Mouse (Mus musculus): ENCODE data around the gene Asphd1. TPM values are rescaled to one million over a fixed set of nuclear protein-coding genes. Genes with fewer than 3 reads are reported as not detected.

Asphd1 gene
- total and polyA plus RNA-seq, 2 experiments from 2014 or later, result 15.9 to 58.1 TPM

GRCm38 (mm10) chr7:126897390-126898101 lies 51.8 kb downstream of the Asphd1 start:
- ATAC-seq, result no peak; the same call in none of the 2 replicates
- Histone ChIP-seq H3K27me3 (ENCODE audit: insufficient read depth, low read length) (no peaks in the 10 kb centered on the region), H3K27ac (peak overlapping the region; percentile 84), H3K9me3 (ENCODE audit: low read length) (no peaks in the 10 kb centered on the region), H3K4me3 (ENCODE audit: low read length) (peak overlapping the region; percentile 48), H3K4me1 (ENCODE audit: insufficient read depth, low read length) (peaks cover 9% of the 10 kb centered on the region; the same call in 1 of the 2 replicates), H3K9ac (replicated peaks; ENCODE audit: low read length) (peak overlapping the region; percentile 69), H3K36me3 (ENCODE audit: insufficient read depth, low read length) (no peaks in the 10 kb centered on the region), H3K4me2 (ENCODE audit: low read depth, low read length) (peak overlapping the region; percentile 71)
- no peak for TF ChIP-seq CTCF (IDR thresholded peaks at IDR 0.05; ENCODE audit: low read depth)
- WGBS, result 22% methylated on average over 15 of the region's 16 CpGs
- peak; percentile 25 for DNase-seq (ENCODE audit: low spot score)

- WGBS, result 91% methylated on average over 5 of the region's 5 CpGs
- Histone ChIP-seq H3K27me3 (ENCODE audit: insufficient read depth, low read length) (no peaks in the 10 kb centered on the region), H3K9me3 (ENCODE audit: low read length) (no peaks in the 10 kb centered on the region), H3K4me2 (ENCODE audit: low read depth, low read length) (peak overlapping the region; percentile 71), H3K27ac (peak overlapping the region; percentile 84; the same call in 1 of the 2 replicates), H3K4me1 (ENCODE audit: insufficient read depth, low read length) (peaks cover 9% of the 10 kb centered on the region; the same call in 1 of the 2 replicates), H3K36me3 (ENCODE audit: insufficient read depth, low read length) (no peaks in the 10 kb centered on the region), H3K4me3 (ENCODE audit: low read length) (no peak overlapping the region), H3K9ac (replicated peaks; ENCODE audit: low read length) (peak overlapping the region; percentile 69; the same call in 1 of the 2 replicates)
- TF ChIP-seq CTCF (IDR thresholded peaks at IDR 0.05; ENCODE audit: low read depth), result no peak
- DNase-seq (ENCODE audit: low spot score), result no peak
- ATAC-seq, result no peak
Observed at GRCm38 (mm10) chr7:126896912-126897311, 52.5 kb downstream of the Asphd1 start.

Other genes starting within 250 kb of the Asphd1 start
- 113 and 150 TPM in 2 replicates for gene Coro1a, start 241.8 kb downstream of the Asphd1 start, total RNA-seq (2014; rRNA removed)
- gene Coro1a, start 241.8 kb downstream of the Asphd1 start, polyA plus RNA-seq (2015; fragmentation: Nextera tagmentation; extraction: Ambion mirVana), result 88.1 and 93.7 TPM in 2 replicates
- 109 and 132 TPM in 2 replicates for gene Mapk3, start 190.0 kb downstream of the Asphd1 start, total RNA-seq (2014; rRNA removed)
- gene Mapk3, start 190.0 kb downstream of the Asphd1 start, polyA plus RNA-seq (2015; fragmentation: Nextera tagmentation; extraction: Ambion mirVana), result 99.9 and 107 TPM in 2 replicates
- 0.43 and 3.4 TPM in 2 replicates for gene Gdpd3, start 183.2 kb downstream of the Asphd1 start, total RNA-seq (2014; rRNA removed)
- 0.92 and 0.99 TPM in 2 replicates for gene Gdpd3, start 183.2 kb downstream of the Asphd1 start, polyA plus RNA-seq (2015; fragmentation: Nextera tagmentation; extraction: Ambion mirVana)
- 163 and 240 TPM in 2 replicates for gene Ypel3, start 172.6 kb downstream of the Asphd1 start, total RNA-seq (2014; rRNA removed)
- 239 and 242 TPM in 2 replicates for gene Ypel3, start 172.6 kb downstream of the Asphd1 start, polyA plus RNA-seq (2015; fragmentation: Nextera tagmentation; extraction: Ambion mirVana)
- gene Tbx6, start 168.1 kb downstream of the Asphd1 start, total RNA-seq (2014; rRNA removed), result 0.16 and 2.1 TPM in 2 replicates
- gene Tbx6, start 168.1 kb downstream of the Asphd1 start, polyA plus RNA-seq (2015; fragmentation: Nextera tagmentation; extraction: Ambion mirVana), result 0.26 and 0.29 TPM in 2 replicates
- gene Ppp4c, start 157.1 kb downstream of the Asphd1 start, total RNA-seq (2014; rRNA removed), result 126 and 199 TPM in 2 replicates
- 142 and 143 TPM in 2 replicates for gene Ppp4c, start 157.1 kb downstream of the Asphd1 start, polyA plus RNA-seq (2015; fragmentation: Nextera tagmentation; extraction: Ambion mirVana)
- 40.1 and 44.8 TPM in 2 replicates for gene Fam57b, start 151.9 kb downstream of the Asphd1 start, total RNA-seq (2014; rRNA removed)
- 40.7 and 44.3 TPM in 2 replicates for gene Fam57b, start 151.9 kb downstream of the Asphd1 start, polyA plus RNA-seq (2015; fragmentation: Nextera tagmentation; extraction: Ambion mirVana)
- gene 4930451I11Rik, start 117.9 kb downstream of the Asphd1 start, total RNA-seq (2014; rRNA removed), result not detected in 2 replicates
- gene 4930451I11Rik, start 117.9 kb downstream of the Asphd1 start, polyA plus RNA-seq (2015; fragmentation: Nextera tagmentation; extraction: Ambion mirVana), result 0.54 TPM in 1 of 2 replicates, not detected in the other
- 40.5 and 57.3 TPM in 2 replicates for gene Doc2a, start 102.2 kb downstream of the Asphd1 start, total RNA-seq (2014; rRNA removed)
- gene Doc2a, start 102.2 kb downstream of the Asphd1 start, polyA plus RNA-seq (2015; fragmentation: Nextera tagmentation; extraction: Ambion mirVana), result 31.3 and 37.6 TPM in 2 replicates
- 4.3 and 9.4 TPM in 2 replicates for gene Hirip3, start 87.6 kb downstream of the Asphd1 start, total RNA-seq (2014; rRNA removed)
- 20.6 and 21.1 TPM in 2 replicates for gene Hirip3, start 87.6 kb downstream of the Asphd1 start, polyA plus RNA-seq (2015; fragmentation: Nextera tagmentation; extraction: Ambion mirVana)
- 61.0 and 66.9 TPM in 2 replicates for gene Ino80e, start 87.2 kb downstream of the Asphd1 start, total RNA-seq (2014; rRNA removed)
- 85.2 and 85.5 TPM in 2 replicates for gene Ino80e, start 87.2 kb downstream of the Asphd1 start, polyA plus RNA-seq (2015; fragmentation: Nextera tagmentation; extraction: Ambion mirVana)
- gene Taok2, start 64.9 kb downstream of the Asphd1 start, total RNA-seq (2014; rRNA removed), result 140 and 143 TPM in 2 replicates
- gene Taok2, start 64.9 kb downstream of the Asphd1 start, polyA plus RNA-seq (2015; fragmentation: Nextera tagmentation; extraction: Ambion mirVana), result 41.0 and 43.7 TPM in 2 replicates
- gene Tmem219, start 26.7 kb downstream of the Asphd1 start, total RNA-seq (2014; rRNA removed), result 45.9 and 47.0 TPM in 2 replicates
- gene Tmem219, start 26.7 kb downstream of the Asphd1 start, polyA plus RNA-seq (2015; fragmentation: Nextera tagmentation; extraction: Ambion mirVana), result 35.1 and 39.1 TPM in 2 replicates
- gene Kctd13, start 20.7 kb downstream of the Asphd1 start, total RNA-seq (2014; rRNA removed), result 113 and 128 TPM in 2 replicates
- 124 and 129 TPM in 2 replicates for gene Kctd13, start 20.7 kb downstream of the Asphd1 start, polyA plus RNA-seq (2015; fragmentation: Nextera tagmentation; extraction: Ambion mirVana)
- gene Sez6l2, start 981 bp upstream of the Asphd1 start, total RNA-seq (2014; rRNA removed), result 253 and 282 TPM in 2 replicates
- gene Sez6l2, start 981 bp upstream of the Asphd1 start, polyA plus RNA-seq (2015; fragmentation: Nextera tagmentation; extraction: Ambion mirVana), result 58.8 and 66.5 TPM in 2 replicates
- gene Cdipt, start 26.3 kb upstream of the Asphd1 start, total RNA-seq (2014; rRNA removed), result 203 and 240 TPM in 2 replicates
- 146 and 150 TPM in 2 replicates for gene Cdipt, start 26.3 kb upstream of the Asphd1 start, polyA plus RNA-seq (2015; fragmentation: Nextera tagmentation; extraction: Ambion mirVana)
- gene Cdiptos, start 26.5 kb upstream of the Asphd1 start, total RNA-seq (2014; rRNA removed), result 0.31 TPM in 1 of 2 replicates, not detected in the other
- 0.95 and 1.4 TPM in 2 replicates for gene Cdiptos, start 26.5 kb upstream of the Asphd1 start, polyA plus RNA-seq (2015; fragmentation: Nextera tagmentation; extraction: Ambion mirVana)
- gene Mvp, start 65.0 kb upstream of the Asphd1 start, total RNA-seq (2014; rRNA removed), result 6.5 and 6.9 TPM in 2 replicates
- 5.5 and 5.8 TPM in 2 replicates for gene Mvp, start 65.0 kb upstream of the Asphd1 start, polyA plus RNA-seq (2015; fragmentation: Nextera tagmentation; extraction: Ambion mirVana)
- 1.2 TPM in 1 of 2 replicates, not detected in the other for gene Pagr1b, start 66.9 kb upstream of the Asphd1 start, total RNA-seq (2014; rRNA removed)
- gene Pagr1b, start 66.9 kb upstream of the Asphd1 start, polyA plus RNA-seq (2015; fragmentation: Nextera tagmentation; extraction: Ambion mirVana), result 0.49 and 1.5 TPM in 2 replicates
- gene Pagr1a, start 67.8 kb upstream of the Asphd1 start, total RNA-seq (2014; rRNA removed), result 11.1 and 30.3 TPM in 2 replicates
- 31.2 and 48.6 TPM in 2 replicates for gene Pagr1a, start 67.8 kb upstream of the Asphd1 start, polyA plus RNA-seq (2015; fragmentation: Nextera tagmentation; extraction: Ambion mirVana)
- gene Gm42742, start 71.5 kb upstream of the Asphd1 start, total RNA-seq (2014; rRNA removed), result 7.1 and 40.2 TPM in 2 replicates
- gene Gm42742, start 71.5 kb upstream of the Asphd1 start, polyA plus RNA-seq (2015; fragmentation: Nextera tagmentation; extraction: Ambion mirVana), result 47.7 and 60.2 TPM in 2 replicates
- 138 and 144 TPM in 2 replicates for gene Prrt2, start 71.6 kb upstream of the Asphd1 start, total RNA-seq (2014; rRNA removed)
- 79.0 and 99.9 TPM in 2 replicates for gene Prrt2, start 71.6 kb upstream of the Asphd1 start, polyA plus RNA-seq (2015; fragmentation: Nextera tagmentation; extraction: Ambion mirVana)
- gene Maz, start 77.5 kb upstream of the Asphd1 start, total RNA-seq (2014; rRNA removed), result 222 and 237 TPM in 2 replicates
- 69.3 and 70.5 TPM in 2 replicates for gene Maz, start 77.5 kb upstream of the Asphd1 start, polyA plus RNA-seq (2015; fragmentation: Nextera tagmentation; extraction: Ambion mirVana)
- 8.1 and 9.1 TPM in 2 replicates for gene Kif22, start 92.9 kb upstream of the Asphd1 start, total RNA-seq (2014; rRNA removed)
- 24.5 and 29.3 TPM in 2 replicates for gene Kif22, start 92.9 kb upstream of the Asphd1 start, polyA plus RNA-seq (2015; fragmentation: Nextera tagmentation; extraction: Ambion mirVana)
- gene Zg16, start 137.7 kb upstream of the Asphd1 start, total RNA-seq (2014; rRNA removed), result not detected in 2 replicates
- not detected in 2 replicates for gene Zg16, start 137.7 kb upstream of the Asphd1 start, polyA plus RNA-seq (2015; fragmentation: Nextera tagmentation; extraction: Ambion mirVana)
- gene AI467606, start 141.8 kb upstream of the Asphd1 start, total RNA-seq (2014; rRNA removed), result 0.68 and 2.3 TPM in 2 replicates
- 1.0 and 1.1 TPM in 2 replicates for gene AI467606, start 141.8 kb upstream of the Asphd1 start, polyA plus RNA-seq (2015; fragmentation: Nextera tagmentation; extraction: Ambion mirVana)
- 1.0 and 2.0 TPM in 2 replicates for gene Qprt, start 172.6 kb upstream of the Asphd1 start, total RNA-seq (2014; rRNA removed)
- 1.7 and 1.8 TPM in 2 replicates for gene Qprt, start 172.6 kb upstream of the Asphd1 start, polyA plus RNA-seq (2015; fragmentation: Nextera tagmentation; extraction: Ambion mirVana)
- gene Spn, start 188.2 kb upstream of the Asphd1 start, total RNA-seq (2014; rRNA removed), result 0.11 and 0.21 TPM in 2 replicates
- gene Spn, start 188.2 kb upstream of the Asphd1 start, polyA plus RNA-seq (2015; fragmentation: Nextera tagmentation; extraction: Ambion mirVana), result 0.05 and 0.09 TPM in 2 replicates
- 59.7 and 75.0 TPM in 2 replicates for gene Cd2bp2, start 246.5 kb upstream of the Asphd1 start, total RNA-seq (2014; rRNA removed)
- 57.0 and 62.3 TPM in 2 replicates for gene Cd2bp2, start 246.5 kb upstream of the Asphd1 start, polyA plus RNA-seq (2015; fragmentation: Nextera tagmentation; extraction: Ambion mirVana)

Measured in hindbrain, postnatal 0 days (tissue).